Mouse (Mus musculus): ENCODE measurements at regions not wholly inside any gene's neighbourhood (a gene's known extent, or its start where the extent isn't known, plus 50 kb on each side); places are given as distances from the start of the nearest gene placed in this dataset.

- no peak for DNase-seq (ENCODE audit: low read depth, low spot score)
These were observed 103.4 kb downstream of the Mreg start for GRCm38 (mm10) chr1:72108678-72109077.

GRCm38 (mm10) chr1:72107125-72107524 lies 105.0 kb downstream of the Mreg start:
- DNase-seq (ENCODE audit: low read depth, low spot score): no peak

GRCm38 (mm10) chr1:72106655-72107054 lies 105.5 kb downstream of the Mreg start:
- no peak for DNase-seq (ENCODE audit: low read depth, low spot score)

- DNase-seq (ENCODE audit: low read depth, low spot score): no peak
These were observed 106.6 kb downstream of the Mreg start for GRCm38 (mm10) chr1:72105435-72106057.

GRCm38 (mm10) chr1:72103962-72104361 lies 108.1 kb downstream of the Mreg start:
- DNase-seq (ENCODE audit: low read depth, low spot score): no peak

- DNase-seq (ENCODE audit: low read depth, low spot score): no peak
These were observed 108.7 kb downstream of the Mreg start for GRCm38 (mm10) chr1:72103387-72103786.

- DNase-seq (ENCODE audit: low read depth, low spot score): no peak
These were observed 112.7 kb downstream of the Mreg start for GRCm38 (mm10) chr1:72099447-72099846.

GRCm38 (mm10) chr1:72091344-72091743 lies 120.8 kb downstream of the Mreg start:
- DNase-seq (ENCODE audit: low read depth, low spot score): no peak

GRCm38 (mm10) chr1:72085661-72086060 lies 126.4 kb downstream of the Mreg start:
- no peak for DNase-seq (ENCODE audit: low read depth, low spot score)

- DNase-seq (ENCODE audit: low read depth, low spot score): no peak
These were observed 127.9 kb downstream of the Mreg start for GRCm38 (mm10) chr1:72084219-72084618.

GRCm38 (mm10) chr1:72082366-72082765 lies 129.7 kb downstream of the Mreg start:
- no peak for DNase-seq (ENCODE audit: low read depth, low spot score)

- DNase-seq (ENCODE audit: low read depth, low spot score): no peak
These were observed 130.3 kb downstream of the Mreg start for GRCm38 (mm10) chr1:72081811-72082210.

GRCm38 (mm10) chr1:72078926-72079550 lies 133.1 kb downstream of the Mreg start:
- DNase-seq (ENCODE audit: low read depth, low spot score): no peak

GRCm38 (mm10) chr1:72076341-72076740 lies 135.8 kb downstream of the Mreg start:
- DNase-seq (ENCODE audit: low read depth, low spot score): no peak

GRCm38 (mm10) chr1:72075464-72075863 lies 136.6 kb downstream of the Mreg start:
- DNase-seq (ENCODE audit: low read depth, low spot score): no peak

GRCm38 (mm10) chr1:72073245-72073644 lies 138.9 kb downstream of the Mreg start:
- no peak for DNase-seq (ENCODE audit: low read depth, low spot score)

- no peak for DNase-seq (ENCODE audit: low read depth, low spot score)
These were observed 141.6 kb downstream of the Mreg start for GRCm38 (mm10) chr1:72070489-72070888.

GRCm38 (mm10) chr1:72069056-72069455 lies 143.1 kb downstream of the Mreg start:
- DNase-seq (ENCODE audit: low read depth, low spot score): peak; percentile 11

GRCm38 (mm10) chr1:72065090-72065489 lies 147.0 kb downstream of the Mreg start:
- peak; percentile 20 for DNase-seq (ENCODE audit: low read depth, low spot score)

GRCm38 (mm10) chr1:72060393-72060792 lies 151.7 kb downstream of the Mreg start:
- no peak for DNase-seq (ENCODE audit: low read depth, low spot score)

- no peak for DNase-seq (ENCODE audit: low read depth, low spot score)
These were observed 153.9 kb downstream of the Mreg start for GRCm38 (mm10) chr1:72058045-72058703.

GRCm38 (mm10) chr1:72054541-72054940 lies 157.6 kb downstream of the Mreg start:
- DNase-seq (ENCODE audit: low read depth, low spot score): no peak

GRCm38 (mm10) chr1:72050858-72051257 lies 161.2 kb downstream of the Mreg start:
- no peak for DNase-seq (ENCODE audit: low read depth, low spot score)
